Mouse (Mus musculus) liver, postnatal 0 days (tissue): ENCODE data around the gene Cipc. TPM values are rescaled to one million over a fixed set of nuclear protein-coding genes. Genes with fewer than 3 reads are reported as not detected.

Source experiments
- ATAC-seq: fragments of 200-750 bp; cut with Nextera tagmentation; 2 replicates; pipeline ENCODE4 v1.8.0; 2017; ENCODE audit warnings: mild to moderate bottlenecking, moderate library complexity
- DNase-seq: peaks from one replicate; pipeline ENCODE4 v3.0.0-alpha.2; 2016
- H3K27ac ChIP-seq: fragments of 300-500 bp; sonication (generic); 2 replicates; pipeline ENCODE4 v1.5.1; 2014; ENCODE audit warnings: antibody characterized with exemption, moderate library complexity, mild to moderate bottlenecking, low read depth
- H3K27me3 ChIP-seq: fragments of 300-500 bp; sonication (generic); 2 replicates; pipeline ENCODE4 v1.6.1; 2014; ENCODE audit warnings: low read length, control low read depth, mixed read lengths; ENCODE audit not compliant: insufficient read depth
- H3K36me3 ChIP-seq: fragments of 300-500 bp; sonication (generic); replicated peaks from 2 replicates; pipeline ENCODE4 v1.6.1; 2014; ENCODE audit warnings: mild to moderate bottlenecking, control low read depth, low read length, moderate library complexity, mixed read lengths; ENCODE audit not compliant: insufficient read depth
- H3K4me1 ChIP-seq: fragments of 300-500 bp; sonication (generic); 2 replicates; pipeline ENCODE4 v1.6.1; 2014; ENCODE audit warnings: antibody characterized with exemption, mild to moderate bottlenecking, control low read depth; ENCODE audit not compliant: insufficient read depth
- H3K4me2 ChIP-seq: fragments of 300-500 bp; sonication (generic); 2 replicates; pipeline ENCODE4 v1.6.1; 2014; ENCODE audit warnings: low read depth, mild to moderate bottlenecking, low read length, moderate library complexity, mixed read lengths
- H3K4me3 ChIP-seq: fragments of 300-500 bp; sonication (generic); 2 replicates; pipeline ENCODE4 v1.5.1; 2014; ENCODE audit warnings: low read depth, low read length
- H3K9ac ChIP-seq: fragments of 300-500 bp; sonication (generic); replicated peaks from 2 replicates; pipeline ENCODE4 v1.6.1; 2014; ENCODE audit warnings: mild to moderate bottlenecking, moderate library complexity
- H3K9me3 ChIP-seq: fragments of 300-500 bp; sonication (generic); 2 replicates; pipeline ENCODE4 v1.6.1; 2016; ENCODE audit warnings: mild to moderate bottlenecking, control low read depth, low read length, mixed read lengths
- CTCF ChIP-seq: sonication (generic); IDR thresholded peaks from 2 replicates; pipeline ENCODE4 v1.5.1; 2016; ENCODE audit warnings: antibody characterized with exemption, low read depth
- EP300 ChIP-seq: IDR thresholded peaks from 2 replicates; pipeline ENCODE4 v1.6.1; 2016; ENCODE audit warnings: antibody characterized with exemption, low read depth, mild to moderate bottlenecking
- WGBS: fragments of 180-500 bp; shearing (Covaris S2); extraction: QIAGEN DNeasy Blood & Tissue Kit; methylation state at CpG from one replicate; pipeline ENCODE4 v1.1.7; 2014; ENCODE audit not compliant: insufficient replicate concordance; 5-methylcytosine and 5-hydroxymethylcytosine counted together
- polyA plus RNA-seq: library from polyadenylated mRNA; unstranded; fragments of >200 nt; fragmentation: Nextera tagmentation; extraction: Ambion mirVana; gene quantifications from 2 replicates; pipeline ENCODE4 v1.2.1, GENCODE M21; 2015

Gene Cipc
- polyA plus RNA-seq, 1 experiment from 2014 or later = 4.7 TPM

DNA sequence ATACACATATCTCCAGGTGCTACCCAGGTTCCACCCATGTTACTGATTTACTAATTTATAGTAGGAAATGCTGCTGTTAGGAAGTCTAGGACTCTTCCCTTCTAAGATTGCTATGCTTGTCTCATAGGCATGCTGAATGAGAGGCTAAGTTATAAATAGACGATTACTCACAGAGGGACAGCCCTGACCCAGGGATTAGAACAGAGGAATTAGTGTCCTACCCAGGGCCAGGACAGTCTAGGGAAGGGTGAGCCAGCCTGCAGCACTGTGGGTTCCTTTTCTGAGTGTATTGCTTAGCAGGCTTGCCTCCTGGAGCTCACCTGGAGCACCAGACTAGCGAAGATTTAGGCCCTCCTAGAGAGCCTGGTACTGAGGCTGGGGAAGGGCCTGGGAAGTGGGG is 9.1 kb downstream of the Cipc start:
- no peak overlapping the region for H3K27ac ChIP-seq
- no peak overlapping the region for H3K4me2 ChIP-seq
- H3K9ac ChIP-seq = no peak overlapping the region
- no peak for TF ChIP-seq EP300
- H3K4me3 ChIP-seq = no peak overlapping the region
- H3K27me3 ChIP-seq = no peaks in the 10 kb centered on the region
- ATAC-seq (no peak), DNase-seq (no peak)
- peaks cover 40% of the 10 kb centered on the region for H3K36me3 ChIP-seq
- no peaks in the 10 kb centered on the region for H3K4me1 ChIP-seq
- H3K9me3 ChIP-seq = no peaks in the 10 kb centered on the region
- 90% methylated on average over 2 of the region's 2 CpGs for WGBS

DNA sequence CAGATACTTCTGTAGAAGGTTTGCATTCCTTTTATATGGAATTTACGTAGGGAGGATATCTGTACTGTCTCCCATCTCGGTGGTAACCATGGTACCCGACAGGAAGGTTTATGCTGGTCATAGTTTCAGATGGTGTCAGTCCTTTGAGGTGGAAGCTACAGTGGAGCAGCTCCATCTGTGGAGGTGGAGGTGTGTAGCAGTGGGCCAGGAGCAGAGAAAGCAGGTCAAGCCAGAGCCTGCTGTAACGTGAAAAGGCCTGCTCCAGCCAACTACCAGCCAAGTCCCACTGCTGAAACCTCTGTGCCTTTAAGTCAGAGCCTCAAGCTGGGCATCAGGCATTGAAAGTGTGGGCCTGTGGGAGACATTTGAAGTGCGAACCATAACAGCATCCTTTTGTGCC is 11.7 kb downstream of the Cipc start:
- Histone ChIP-seq H3K27me3 (no peaks in the 10 kb centered on the region), H3K4me1 (no peaks in the 10 kb centered on the region), H3K36me3 (peaks cover 59% of the 10 kb centered on the region), H3K9me3 (no peaks in the 10 kb centered on the region), H3K9ac (no peak overlapping the region), H3K4me3 (no peak overlapping the region), H3K27ac (no peak overlapping the region), H3K4me2 (no peak overlapping the region)
- WGBS = 90% methylated on average over 5 of the region's 5 CpGs
- ATAC-seq (no peak), DNase-seq (no peak)
- TF ChIP-seq CTCF (no peak), EP300 (no peak)

DNA sequence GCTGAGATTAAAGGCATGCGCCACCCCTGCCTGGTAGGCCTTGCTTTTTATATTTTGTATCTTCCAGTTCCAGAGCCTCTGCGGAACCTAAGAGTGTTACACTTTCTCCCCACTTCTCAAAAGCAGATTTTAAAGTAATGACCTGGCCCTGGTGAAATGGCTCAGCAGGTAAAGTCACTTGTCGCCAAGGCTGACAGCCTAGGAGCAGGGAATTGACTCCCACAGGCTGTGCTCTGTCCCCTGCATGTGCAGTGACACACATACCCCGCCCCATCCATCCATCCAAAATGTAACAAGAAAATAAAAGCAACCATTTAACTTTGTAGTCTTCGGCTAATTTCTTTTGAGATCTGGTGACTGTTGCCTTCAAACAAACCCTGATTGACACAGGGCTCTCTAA is 12.8 kb downstream of the Cipc start:
- WGBS = 92% methylated on average over 5 of the region's 5 CpGs
- TF ChIP-seq EP300 = no peak
- TF ChIP-seq CTCF = no peak
- H3K4me1 ChIP-seq = no peaks in the 10 kb centered on the region

GRCm38 (mm10) chr12:86960138-86960537 is 13.3 kb downstream of the Cipc start:
- WGBS = 86% methylated on average over 15 of the region's 15 CpGs
- TF ChIP-seq EP300 (no peak), CTCF (no peak)
- Histone ChIP-seq H3K4me2 (no peak overlapping the region), H3K9me3 (no peaks in the 10 kb centered on the region), H3K4me3 (no peak overlapping the region), H3K27ac (no peak overlapping the region), H3K36me3 (peaks cover 56% of the 10 kb centered on the region), H3K9ac (no peak overlapping the region), H3K4me1 (no peaks in the 10 kb centered on the region), H3K27me3 (no peaks in the 10 kb centered on the region)
- DNase-seq (no peak), ATAC-seq (no peak)

More for the DNA sequence above, 12.8 kb downstream of the Cipc start:
- H3K36me3 ChIP-seq = peaks cover 56% of the 10 kb centered on the region
- H3K27ac ChIP-seq = no peak overlapping the region
- ATAC-seq (no peak), DNase-seq (no peak)
- H3K9ac ChIP-seq = no peak overlapping the region
- no peak overlapping the region for H3K4me3 ChIP-seq
- no peaks in the 10 kb centered on the region for H3K27me3 ChIP-seq
- no peak overlapping the region for H3K4me2 ChIP-seq
- H3K9me3 ChIP-seq = no peaks in the 10 kb centered on the region

DNA sequence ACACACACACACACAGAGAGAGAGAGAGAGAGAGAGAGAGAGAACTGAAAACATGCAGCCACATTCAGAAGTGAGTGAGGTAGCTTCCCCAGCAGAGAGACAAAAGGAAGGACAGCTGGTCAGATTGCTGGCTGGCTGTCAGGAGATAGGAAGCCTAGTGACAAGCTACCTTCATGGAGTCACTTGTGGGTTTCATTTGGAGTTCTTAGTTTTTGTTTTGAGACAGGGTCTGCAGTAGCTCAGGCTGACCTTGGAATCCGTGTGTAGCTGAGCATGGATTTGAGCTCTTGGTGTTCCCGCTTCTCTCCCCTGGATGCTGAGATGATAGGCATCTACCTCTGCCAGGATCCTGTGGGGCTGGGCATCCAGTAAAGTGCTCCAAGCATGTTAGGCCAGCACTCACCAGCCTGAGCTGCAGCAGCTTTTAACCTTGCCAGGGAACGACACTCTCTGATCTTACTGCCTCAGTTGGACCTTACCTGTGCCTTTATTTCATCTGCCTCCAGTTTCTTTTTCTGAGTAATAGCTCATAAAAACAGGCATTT is 14.0 kb downstream of the Cipc start:
- Histone ChIP-seq H3K9ac (no peak overlapping the region), H3K9me3 (no peaks in the 10 kb centered on the region), H3K4me2 (no peak overlapping the region), H3K4me3 (no peak overlapping the region), H3K27me3 (no peaks in the 10 kb centered on the region), H3K4me1 (no peaks in the 10 kb centered on the region), H3K36me3 (peaks cover 56% of the 10 kb centered on the region), H3K27ac (no peak overlapping the region)
- WGBS = 94% methylated on average over 3 of the region's 3 CpGs
- ATAC-seq (no peak), DNase-seq (no peak)
- TF ChIP-seq EP300 (no peak), CTCF (no peak)

- Histone ChIP-seq H3K27ac (no peak overlapping the region), H3K4me2 (no peak overlapping the region), H3K4me3 (no peak overlapping the region), H3K4me1 (no peaks in the 10 kb centered on the region), H3K27me3 (no peaks in the 10 kb centered on the region), H3K9me3 (no peaks in the 10 kb centered on the region), H3K36me3 (peaks cover 48% of the 10 kb centered on the region), H3K9ac (no peak overlapping the region)
- ATAC-seq (no peak), DNase-seq (no peak)
- WGBS = 89% methylated on average over 11 of the region's 11 CpGs
- no peak for TF ChIP-seq CTCF
- TF ChIP-seq EP300 = no peak
Observed at GRCm38 (mm10) chr12:86961589-86962344, 14.9 kb downstream of the Cipc start.
